Mouse (Mus musculus) MEL (cell line): ENCODE measurements around the gene Ston2. TPM values are rescaled to one million over a fixed set of nuclear protein-coding genes. Genes with fewer than 3 reads are reported as not detected.

ENCODE experiments used
- DNase-seq: peaks from one replicate; pipeline ENCODE4 v3.0.0; 2011; ENCODE audit warnings: low read depth, low spot score
- H3K27ac ChIP-seq: 2 replicates; pipeline ENCODE4 v1.5.1; 2012; ENCODE audit warnings: low read depth, mild to moderate bottlenecking, control low read depth, low read length, moderate library complexity; ENCODE audit not compliant: control insufficient read depth
- H3K27me3 ChIP-seq, 2 experiments: fragments of 150-350 bp in 1 of 2; sonication (generic) in 1 of 2; 2 replicates each; pipeline ENCODE4 v1.6.1; 2012; ENCODE audit warnings: low read length in 2 of 2, mild to moderate bottlenecking in 2 of 2, improper control_type of control experiment in 1 of 2, moderate library complexity in 1 of 2; ENCODE audit not compliant: insufficient read depth in 2 of 2, control insufficient read depth in 1 of 2
- H3K36me3 ChIP-seq, 2 experiments: 2 replicates each; pipeline ENCODE4 v1.6.1; 2012 to 2014; ENCODE audit warnings: low read length in 2 of 2, improper control_type of control experiment in 1 of 2, inconsistent platforms in 1 of 2, mild to moderate bottlenecking in 1 of 2; ENCODE audit not compliant: insufficient read depth in 2 of 2, control insufficient read depth in 1 of 2
- H3K4me1 ChIP-seq, 2 experiments: fragments of 150-350 bp in 1 of 2; sonication (generic) in 1 of 2; 2 replicates each; pipeline ENCODE4 v1.6.1; 2012; ENCODE audit warnings: low read length in 2 of 2, improper control_type of control experiment in 1 of 2, mild to moderate bottlenecking in 1 of 2; ENCODE audit not compliant: insufficient read depth in 2 of 2, control insufficient read depth in 1 of 2
- H3K4me3 ChIP-seq, 2 experiments: fragments of 150-350 bp in 1 of 2; sonication (generic) in 1 of 2; 2 replicates each; pipeline ENCODE4 v1.5.1; 2012; ENCODE audit warnings: low read depth in 2 of 2, low read length in 2 of 2, mild to moderate bottlenecking in 2 of 2, moderate library complexity in 2 of 2, control low read depth in 1 of 2, improper control_type of control experiment in 1 of 2; ENCODE audit not compliant: control insufficient read depth in 1 of 2, insufficient read depth in 1 of 2
- H3K79me2 ChIP-seq: 2 replicates; pipeline ENCODE4 v1.6.1; 2012; ENCODE audit warnings: mild to moderate bottlenecking, low read length, moderate library complexity; ENCODE audit not compliant: control insufficient read depth, poor library complexity, insufficient read depth
- H3K9ac ChIP-seq: 2 replicates; pipeline ENCODE4 v1.6.1; 2012; ENCODE audit warnings: low read depth, mild to moderate bottlenecking, control low read depth, low read length, moderate library complexity; ENCODE audit not compliant: control insufficient read depth, poor library complexity, severe bottlenecking
- H3K9me3 ChIP-seq: fragments of 150-350 bp; sonication (generic); replicated peaks from 2 replicates; pipeline ENCODE4 v1.6.1; 2012; ENCODE audit warnings: mild to moderate bottlenecking, low read length, improper control_type of control experiment, moderate library complexity; ENCODE audit not compliant: insufficient read depth
- CHD1 ChIP-seq: IDR thresholded peaks from 2 replicates; pipeline ENCODE4 v1.6.1; 2012; ENCODE audit warnings: low read depth, mild to moderate bottlenecking, inconsistent platforms, low read length, improper control_type of control experiment
- GABPA ChIP-seq: IDR thresholded peaks from 2 replicates; pipeline ENCODE4 v1.6.1; 2012; ENCODE audit warnings: low read depth, mild to moderate bottlenecking, inconsistent platforms, low read length, improper control_type of control experiment, moderate library complexity
- GATA1 ChIP-seq: IDR thresholded peaks from 2 replicates; pipeline ENCODE4 v1.6.1; 2011; ENCODE audit warnings: low read depth, low read length, improper control_type of control experiment
- JUND ChIP-seq: IDR thresholded peaks from 2 replicates; pipeline ENCODE4 v1.6.1; 2011; ENCODE audit warnings: low read depth, mild to moderate bottlenecking, improper control_type of control experiment, low read length
- KAT2A ChIP-seq: conservative IDR thresholded peaks from 2 replicates; pipeline ENCODE4 v1.6.1; 2012; ENCODE audit warnings: low read depth, low read length, improper control_type of control experiment, inconsistent platforms
- MAFK ChIP-seq: IDR thresholded peaks from 2 replicates; pipeline ENCODE4 v1.6.1; 2011; ENCODE audit warnings: low read depth, mild to moderate bottlenecking, low read length, improper control_type of control experiment, borderline replicate concordance
- MAX ChIP-seq: IDR thresholded peaks from 2 replicates; pipeline ENCODE4 v1.6.1; 2011; ENCODE audit warnings: low read length, improper control_type of control experiment
- MAZ ChIP-seq: IDR thresholded peaks from 2 replicates; pipeline ENCODE4 v1.6.1; 2012; ENCODE audit warnings: low read depth, mild to moderate bottlenecking, inconsistent platforms, low read length, improper control_type of control experiment
- MEF2A ChIP-seq: IDR thresholded peaks from 2 replicates; pipeline ENCODE4 v1.6.1; 2014; ENCODE audit warnings: low read depth, mild to moderate bottlenecking, inconsistent platforms, low read length, improper control_type of control experiment; ENCODE audit not compliant: poor library complexity, insufficient replicate concordance, severe bottlenecking; ENCODE audit errors: extremely low read depth
- MXI1 ChIP-seq: IDR thresholded peaks from 2 replicates; pipeline ENCODE4 v1.6.1; 2011; ENCODE audit warnings: mild to moderate bottlenecking, low read depth, low read length, improper control_type of control experiment
- MYB ChIP-seq: IDR thresholded peaks from 2 replicates; pipeline ENCODE4 v1.6.1; 2011; ENCODE audit warnings: mild to moderate bottlenecking, low read depth, low read length, improper control_type of control experiment
- MYC ChIP-seq: IDR thresholded peaks from 2 replicates; pipeline ENCODE4 v1.6.1; 2011; ENCODE audit warnings: low read depth, mild to moderate bottlenecking, low read length, improper control_type of control experiment, moderate library complexity
- NELFE ChIP-seq: IDR thresholded peaks from 2 replicates; pipeline ENCODE4 v1.6.1; 2011; ENCODE audit warnings: low read depth, low read length, improper control_type of control experiment
- POLR2A ChIP-seq, 2 experiments: IDR thresholded peaks; 2 replicates each; pipeline ENCODE4 v1.6.1; 2011 to 2012; ENCODE audit warnings: low read length in 2 of 2, mild to moderate bottlenecking in 2 of 2, control low read depth in 1 of 2, improper control_type of control experiment in 1 of 2, low read depth in 1 of 2, moderate library complexity in 1 of 2; ENCODE audit not compliant: control insufficient read depth in 1 of 2, insufficient read depth in 1 of 2, poor library complexity in 1 of 2
- POLR2AphosphoS5 ChIP-seq: IDR thresholded peaks from 2 replicates; pipeline ENCODE4 v1.6.1; 2012; ENCODE audit warnings: low read depth, borderline replicate concordance, mild to moderate bottlenecking, inconsistent platforms, low read length, moderate library complexity, mixed read lengths
- RAD21 ChIP-seq: IDR thresholded peaks from 2 replicates; pipeline ENCODE4 v1.6.1; 2011; ENCODE audit warnings: mild to moderate bottlenecking, low read depth, low read length, improper control_type of control experiment
- RCOR1 ChIP-seq: IDR thresholded peaks from 2 replicates; pipeline ENCODE4 v1.6.1; 2012; ENCODE audit warnings: low read depth, mild to moderate bottlenecking, inconsistent platforms, low read length, improper control_type of control experiment
- SIN3A ChIP-seq: IDR thresholded peaks from 2 replicates; pipeline ENCODE4 v1.6.1; 2012; ENCODE audit warnings: low read length, improper control_type of control experiment, inconsistent platforms
- SMC3 ChIP-seq: IDR thresholded peaks from 2 replicates; pipeline ENCODE4 v1.6.1; 2011; ENCODE audit warnings: low read depth, low read length, improper control_type of control experiment
- TCF12 ChIP-seq: IDR thresholded peaks from 2 replicates; pipeline ENCODE4 v1.6.1; 2014; ENCODE audit warnings: low read depth, mild to moderate bottlenecking, inconsistent platforms, low read length, improper control_type of control experiment, moderate library complexity
- UBTF ChIP-seq: IDR thresholded peaks from 2 replicates; pipeline ENCODE4 v1.6.1; 2012; ENCODE audit warnings: low read depth, mild to moderate bottlenecking, inconsistent platforms, low read length, improper control_type of control experiment, moderate library complexity, borderline replicate concordance; ENCODE audit not compliant: insufficient read depth
- USF1 ChIP-seq: IDR thresholded peaks from 2 replicates; pipeline ENCODE4 v1.6.1; 2014; ENCODE audit warnings: low read depth, mild to moderate bottlenecking, inconsistent platforms, low read length, improper control_type of control experiment, moderate library complexity
- ZKSCAN1 ChIP-seq: IDR thresholded peaks from 2 replicates; pipeline ENCODE4 v1.6.1; 2012; ENCODE audit warnings: low read depth, mild to moderate bottlenecking, inconsistent platforms, low read length, improper control_type of control experiment, moderate library complexity
- ZMIZ1 ChIP-seq: IDR thresholded peaks from 2 replicates; pipeline ENCODE4 v1.6.1; 2012; ENCODE audit warnings: low read depth, mild to moderate bottlenecking, inconsistent platforms, low read length, improper control_type of control experiment, moderate library complexity
- ZNF384 ChIP-seq: IDR thresholded peaks from 2 replicates; pipeline ENCODE4 v1.6.1; 2012; ENCODE audit warnings: low read depth, mild to moderate bottlenecking, inconsistent platforms, low read length, improper control_type of control experiment
- polyA plus RNA-seq, 2 experiments: library from polyadenylated mRNA; stranded (reverse) in 1 of 2; unstranded in 1 of 2; fragments of >175 nt in 1 of 2; fragments of >200 nt in 1 of 2; gene quantifications; 2 replicates each; pipeline versions ENCODE4 v1.2.1 to v1.2.4; 2012; ENCODE audit warnings: low replicate concordance in 2 of 2, low read depth in 1 of 2; ENCODE audit not compliant: insufficient read length in 2 of 2, insufficient read depth in 1 of 2, missing spikeins in 1 of 2
- total RNA-seq: library from RNA; depleted of rRNA; stranded (reverse); fragments of 300-350 nt; gene quantifications from 2 replicates; pipeline ENCODE4 v1.2.3, GENCODE M21; 2012

The Ston2 gene
- total and polyA plus RNA-seq, 3 experiments: not detected

GRCm38 (mm10) chr12:91692991-91693390 is 95.2 kb downstream of the Ston2 start:
- Histone ChIP-seq H3K4me3 (no peak overlapping the region), H3K9ac (no peak overlapping the region), H3K4me1 (no peaks in the 10 kb centered on the region), H3K36me3 (no peaks in the 10 kb centered on the region), H3K27ac (no peak overlapping the region), H3K9me3 (no peaks in the 10 kb centered on the region), H3K27me3 (no peaks in the 10 kb centered on the region), H3K79me2 (no peaks in the 10 kb centered on the region)
- TF ChIP-seq GABPA: no peak
- no peak for TF ChIP-seq CHD1
- no peak for TF ChIP-seq ZNF384
- TF ChIP-seq KAT2A: no peak
- TF ChIP-seq MYB: no peak
- no peak for TF ChIP-seq TCF12
- TF ChIP-seq RAD21: no peak
- TF ChIP-seq SIN3A: no peak
- TF ChIP-seq UBTF: no peak
- TF ChIP-seq MXI1: no peak
- no peak for TF ChIP-seq NELFE
- no peak for TF ChIP-seq MAZ
- TF ChIP-seq MAFK: no peak
- TF ChIP-seq RCOR1: no peak
- no peak for TF ChIP-seq ZKSCAN1
- no peak for TF ChIP-seq ZMIZ1
- TF ChIP-seq MEF2A: no peak
- no peak for TF ChIP-seq GATA1
- no peak for TF ChIP-seq SMC3
- DNase-seq: no peak

GRCm38 (mm10) chr12:91685674-91686290 is 102.4 kb downstream of the Ston2 start:
- DNase-seq: no peak
- Histone ChIP-seq H3K27me3 (no peaks in the 10 kb centered on the region), H3K27ac (no peak overlapping the region), H3K36me3 (no peaks in the 10 kb centered on the region), H3K9me3 (no peaks in the 10 kb centered on the region), H3K4me1 (no peaks in the 10 kb centered on the region)
- TF ChIP-seq MYC (no peak), MAFK (no peak), POLR2A (IDR thresholded peaks at IDR 0.05; ENCODE audit: control insufficient read depth in 1 of 2, insufficient read depth in 1 of 2, low read depth in 1 of 2, low read length in 2 of 2, poor library complexity in 1 of 2) (no peak), POLR2AphosphoS5 (no peak), MYB (no peak), MAZ (no peak), JUND (no peak), USF1 (no peak), TCF12 (no peak), ZKSCAN1 (no peak), SIN3A (no peak), CHD1 (no peak), MAX (no peak)
- TF ChIP-seq, all 39 proteins: peak for 0
- H3K4me3 ChIP-seq: no peak overlapping the region
- no peak overlapping the region for H3K9ac ChIP-seq
- H3K79me2 ChIP-seq: no peaks in the 10 kb centered on the region
